Mouse (Mus musculus): Measurements from ENCODE around the gene Nsun7. TPM values are rescaled to one million over a fixed set of nuclear protein-coding genes. Genes with fewer than 3 reads are reported as not detected.
A peak's percentile ranks its signal among the peaks of the same experiment; 100 is the strongest.

Gene Nsun7
- polyA plus RNA-seq, 1 experiment = not detected

- no peaks in the 10 kb centered on the region for H3K4me1 ChIP-seq (ENCODE audit: control insufficient read depth, insufficient read depth, insufficient read length, low read length)
- H3K36me3 ChIP-seq (ENCODE audit: control insufficient read depth, insufficient read depth, low read length) = no peaks in the 10 kb centered on the region
- H3K4me3 ChIP-seq (ENCODE audit: low read depth, low read length) = no peak overlapping the region
- no peak overlapping the region for H3K27ac ChIP-seq (ENCODE audit: insufficient read depth, low read depth, low read length)
- no peak for TF ChIP-seq CTCF (IDR thresholded peaks at IDR 0.05; ENCODE audit: extremely low read depth, insufficient read length, insufficient replicate concordance, low read depth, low read length)
- TF ChIP-seq POLR2A (IDR thresholded peaks at IDR 0.05; ENCODE audit: low read depth, low read length) = no peak
- WGBS = 77% methylated on average over 8 of the region's 8 CpGs
- H3K27me3 ChIP-seq (ENCODE audit: control insufficient read depth, insufficient read depth, low read length) = no peaks in the 10 kb centered on the region
Observed at GRCm38 (mm10) chr5:66231660-66232269, 27.9 kb upstream of the Nsun7 start.

- WGBS = 7% methylated on average over 3 of the region's 3 CpGs
- H3K4me3 ChIP-seq (ENCODE audit: low read depth, low read length) = no peak overlapping the region
- TF ChIP-seq POLR2A (IDR thresholded peaks at IDR 0.05; ENCODE audit: low read depth, low read length) (no peak), CTCF (IDR thresholded peaks at IDR 0.05; ENCODE audit: extremely low read depth, insufficient read length, insufficient replicate concordance, low read depth, low read length) (no peak)
- H3K4me1 ChIP-seq (ENCODE audit: control insufficient read depth, insufficient read depth, insufficient read length, low read length) = no peaks in the 10 kb centered on the region
- no peaks in the 10 kb centered on the region for H3K36me3 ChIP-seq (ENCODE audit: control insufficient read depth, insufficient read depth, low read length)
- no peak overlapping the region for H3K27ac ChIP-seq (ENCODE audit: insufficient read depth, low read depth, low read length)
- no peaks in the 10 kb centered on the region for H3K27me3 ChIP-seq (ENCODE audit: control insufficient read depth, insufficient read depth, low read length)
Observed at GRCm38 (mm10) chr5:66232456-66232855, 27.2 kb upstream of the Nsun7 start.

DNA sequence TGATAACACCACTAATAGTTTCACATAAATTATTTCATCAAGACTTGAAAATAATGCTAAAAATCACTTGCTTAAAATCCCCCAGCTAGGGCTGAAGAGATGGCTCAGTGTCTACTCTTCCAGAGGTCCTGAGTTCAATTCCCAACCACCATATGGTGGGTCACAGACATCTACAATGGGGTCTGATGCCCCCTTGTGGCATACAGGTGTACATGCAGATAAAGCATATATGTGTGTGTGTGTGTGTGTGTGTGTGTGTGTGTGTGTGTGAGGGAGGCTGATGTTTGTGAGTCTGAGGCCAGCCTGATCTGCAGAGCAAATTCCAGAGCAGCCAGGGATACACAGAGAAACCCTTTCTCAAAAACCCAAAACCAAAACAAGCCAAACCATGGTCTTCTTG is 17.8 kb upstream of the Nsun7 start:
- Histone ChIP-seq H3K36me3 (ENCODE audit: control insufficient read depth, insufficient read depth, low read length) (no peaks in the 10 kb centered on the region), H3K27ac (ENCODE audit: insufficient read depth, low read depth, low read length) (no peak overlapping the region), H3K27me3 (ENCODE audit: control insufficient read depth, insufficient read depth, low read length) (no peaks in the 10 kb centered on the region), H3K4me3 (ENCODE audit: low read depth, low read length) (no peak overlapping the region), H3K4me1 (ENCODE audit: control insufficient read depth, insufficient read depth, insufficient read length, low read length) (peaks cover 2% of the 10 kb centered on the region)
- TF ChIP-seq POLR2A (IDR thresholded peaks at IDR 0.05; ENCODE audit: low read depth, low read length) (no peak), CTCF (IDR thresholded peaks at IDR 0.05; ENCODE audit: extremely low read depth, insufficient read length, insufficient replicate concordance, low read depth, low read length) (peak; percentile 55; the same call in 1 of the 2 replicates)

GRCm38 (mm10) chr5:66243467-66243866 is 16.2 kb upstream of the Nsun7 start:
- no peak for TF ChIP-seq POLR2A (IDR thresholded peaks at IDR 0.05; ENCODE audit: low read depth, low read length)
- no peak for TF ChIP-seq CTCF (IDR thresholded peaks at IDR 0.05; ENCODE audit: extremely low read depth, insufficient read length, insufficient replicate concordance, low read depth, low read length)

GRCm38 (mm10) chr5:66244043-66244660 is 15.5 kb upstream of the Nsun7 start:
- TF ChIP-seq POLR2A (IDR thresholded peaks at IDR 0.05; ENCODE audit: low read depth, low read length) (no peak), CTCF (IDR thresholded peaks at IDR 0.05; ENCODE audit: extremely low read depth, insufficient read length, insufficient replicate concordance, low read depth, low read length) (no peak)
- WGBS = 78% methylated on average over 6 of the region's 6 CpGs
- Histone ChIP-seq H3K36me3 (ENCODE audit: control insufficient read depth, insufficient read depth, low read length) (no peaks in the 10 kb centered on the region), H3K27me3 (ENCODE audit: control insufficient read depth, insufficient read depth, low read length) (no peaks in the 10 kb centered on the region), H3K4me1 (ENCODE audit: control insufficient read depth, insufficient read depth, insufficient read length, low read length) (peaks cover 2% of the 10 kb centered on the region), H3K27ac (ENCODE audit: insufficient read depth, low read depth, low read length) (no peak overlapping the region), H3K4me3 (ENCODE audit: low read depth, low read length) (no peak overlapping the region)

More at GRCm38 (mm10) chr5:66243467-66243866, 16.2 kb upstream of the Nsun7 start:
- Histone ChIP-seq H3K27me3 (ENCODE audit: control insufficient read depth, insufficient read depth, low read length) (no peaks in the 10 kb centered on the region), H3K4me1 (ENCODE audit: control insufficient read depth, insufficient read depth, insufficient read length, low read length) (peaks cover 2% of the 10 kb centered on the region), H3K36me3 (ENCODE audit: control insufficient read depth, insufficient read depth, low read length) (no peaks in the 10 kb centered on the region), H3K27ac (ENCODE audit: insufficient read depth, low read depth, low read length) (no peak overlapping the region), H3K4me3 (ENCODE audit: low read depth, low read length) (no peak overlapping the region)
- WGBS = 55% methylated on average over 9 of the region's 9 CpGs

GRCm38 (mm10) chr5:66245958-66246497 is 13.7 kb upstream of the Nsun7 start:
- Histone ChIP-seq H3K27ac (ENCODE audit: insufficient read depth, low read depth, low read length) (no peak overlapping the region), H3K4me1 (ENCODE audit: control insufficient read depth, insufficient read depth, insufficient read length, low read length) (peaks cover 2% of the 10 kb centered on the region), H3K36me3 (ENCODE audit: control insufficient read depth, insufficient read depth, low read length) (no peaks in the 10 kb centered on the region), H3K4me3 (ENCODE audit: low read depth, low read length) (no peak overlapping the region), H3K27me3 (ENCODE audit: control insufficient read depth, insufficient read depth, low read length) (no peaks in the 10 kb centered on the region)
- TF ChIP-seq CTCF (IDR thresholded peaks at IDR 0.05; ENCODE audit: extremely low read depth, insufficient read length, insufficient replicate concordance, low read depth, low read length) = no peak
- no peak for TF ChIP-seq POLR2A (IDR thresholded peaks at IDR 0.05; ENCODE audit: low read depth, low read length)
- 68% methylated on average over 9 of the region's 10 CpGs for WGBS

DNA sequence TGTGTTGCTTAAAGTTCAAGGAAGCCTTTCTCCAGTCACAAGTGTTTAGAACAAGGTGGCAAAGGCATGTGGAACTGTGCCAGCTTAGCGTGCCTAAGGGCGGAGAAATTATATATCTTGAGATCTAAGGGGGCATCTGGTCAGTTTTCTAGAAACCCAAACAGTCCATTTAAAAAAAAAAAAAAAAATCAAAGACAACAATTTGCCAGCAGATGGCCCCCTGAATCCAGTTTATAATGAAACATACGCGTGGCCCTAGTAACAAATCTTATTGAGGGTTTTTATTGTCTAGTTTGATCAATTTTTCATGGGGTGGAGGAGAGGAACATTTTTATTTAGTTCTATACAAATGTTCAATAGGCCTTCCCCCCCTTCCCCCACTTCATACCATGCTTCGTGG is 6.5 kb upstream of the Nsun7 start:
- no peak overlapping the region for H3K4me3 ChIP-seq (ENCODE audit: low read depth, low read length)
- TF ChIP-seq POLR2A (IDR thresholded peaks at IDR 0.05; ENCODE audit: low read depth, low read length) = no peak
- TF ChIP-seq CTCF (IDR thresholded peaks at IDR 0.05; ENCODE audit: extremely low read depth, insufficient read length, insufficient replicate concordance, low read depth, low read length) = no peak
- no peaks in the 10 kb centered on the region for H3K4me1 ChIP-seq (ENCODE audit: control insufficient read depth, insufficient read depth, insufficient read length, low read length)
- WGBS = 55% methylated on average over 5 of the region's 5 CpGs
- H3K27ac ChIP-seq (ENCODE audit: insufficient read depth, low read depth, low read length) = no peak overlapping the region
- no peaks in the 10 kb centered on the region for H3K36me3 ChIP-seq (ENCODE audit: control insufficient read depth, insufficient read depth, low read length)
- no peaks in the 10 kb centered on the region for H3K27me3 ChIP-seq (ENCODE audit: control insufficient read depth, insufficient read depth, low read length)
